Mouse (Mus musculus) embryonic fibroblast, embryonic 13.5 days (primary cell): Measurements from ENCODE around the gene Mdfic.

Experiments
- CTCF ChIP-seq: IDR thresholded peaks from 2 replicates; pipeline ENCODE4 v1.5.1; 2011; ENCODE audit warnings: mild to moderate bottlenecking, control low read depth, low read length, moderate library complexity, borderline replicate concordance; ENCODE audit not compliant: insufficient read depth
- POLR2A ChIP-seq: IDR thresholded peaks from 2 replicates; pipeline ENCODE4 v1.6.1; 2011; ENCODE audit warnings: low read depth, mild to moderate bottlenecking, control low read depth, low read length, moderate library complexity

- no peak for TF ChIP-seq POLR2A
- no peak for TF ChIP-seq CTCF
Observed at GRCm38 (mm10) chr6:15743793-15744192, 23.3 kb downstream of the Mdfic start.
